Mouse (Mus musculus) spleen, adult 2 months (tissue): ENCODE results near the gene Scly. TPM values are rescaled to one million over a fixed set of nuclear protein-coding genes. Genes with fewer than 3 reads are reported as not detected.

ENCODE experiments used
- DNase-seq, 2 experiments: peaks; one replicate each; pipeline versions ENCODE4 v3.0.0 to v3.0.0-alpha.2; 2012 to 2021; ENCODE audit warnings: low spot score in 2 of 2, low read depth in 1 of 2
- H3K27ac ChIP-seq: fragments of 200-500 bp; 2 replicates; pipeline ENCODE4 v1.5.1; 2012; ENCODE audit warnings: low read length, inconsistent platforms; ENCODE audit not compliant: insufficient read depth
- H3K27me3 ChIP-seq: fragments of 200-500 bp; 2 replicates; pipeline ENCODE4 v1.6.1; 2012; ENCODE audit warnings: mild to moderate bottlenecking, moderate library complexity, low read length, inconsistent platforms; ENCODE audit not compliant: control insufficient read depth, insufficient read depth
- H3K36me3 ChIP-seq: fragments of 200-500 bp; 2 replicates; pipeline ENCODE4 v1.6.1; 2012; ENCODE audit warnings: mild to moderate bottlenecking, low read length, inconsistent platforms; ENCODE audit not compliant: control insufficient read depth, insufficient read depth
- H3K4me1 ChIP-seq: fragments of 200-500 bp; 2 replicates; pipeline ENCODE4 v1.6.1; 2011; ENCODE audit warnings: inconsistent platforms; ENCODE audit not compliant: control insufficient read depth, insufficient read depth, insufficient read length
- H3K4me3 ChIP-seq: fragments of 200-500 bp; 2 replicates; pipeline ENCODE4 v1.5.1; 2011; ENCODE audit warnings: mild to moderate bottlenecking, inconsistent platforms; ENCODE audit not compliant: insufficient read depth, insufficient read length; ENCODE audit errors: extremely low read depth
- CTCF ChIP-seq: fragments of 200-500 bp; IDR thresholded peaks from 2 replicates; pipeline ENCODE4 v1.5.1; 2011; ENCODE audit warnings: mild to moderate bottlenecking, inconsistent platforms; ENCODE audit not compliant: insufficient read depth, insufficient read length, insufficient replicate concordance; ENCODE audit errors: extremely low read depth
- POLR2A ChIP-seq: fragments of 200-500 bp; IDR thresholded peaks from 2 replicates; pipeline ENCODE4 v1.6.1; 2011; ENCODE audit warnings: low read depth, low read length, inconsistent platforms
- WGBS: fragments of 180-500 bp; shearing (Covaris S2); methylation state at CpG from one replicate; pipeline ENCODE4 v1.1.7; 2018; 5-methylcytosine and 5-hydroxymethylcytosine counted together
- polyA plus RNA-seq: library from polyadenylated mRNA; depleted of rRNA; stranded (reverse); fragments of >200 nt; gene quantifications from 2 replicates; pipeline ENCODE4 v1.2.3, GENCODE M21; 2012

Scly gene
- polyA plus RNA-seq, 1 experiment = 20.9 TPM

DNA sequence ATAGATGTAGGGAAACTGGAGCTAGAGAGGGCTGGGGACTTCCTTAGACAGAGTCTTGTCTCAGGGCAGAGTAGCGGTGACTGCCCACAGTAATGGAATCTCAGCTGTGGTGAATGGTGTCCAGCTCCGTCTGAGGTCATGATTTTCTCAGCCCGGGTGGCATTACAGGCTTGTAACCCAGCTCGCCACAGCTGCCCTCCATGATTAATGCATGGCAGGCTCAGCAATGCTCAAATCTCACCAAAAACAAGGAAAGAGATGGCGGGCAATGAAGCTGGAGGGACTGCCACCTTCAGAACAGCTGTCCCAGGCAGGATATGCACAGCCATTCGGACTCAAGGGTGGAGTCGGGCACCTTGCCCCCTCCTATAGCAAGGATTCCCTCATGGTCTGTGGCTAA lies 39.2 kb downstream of the Scly start:
- TF ChIP-seq POLR2A = no peak
- no peak for TF ChIP-seq CTCF
- Histone ChIP-seq H3K4me3 (no peak overlapping the region), H3K27me3 (no peaks in the 10 kb centered on the region), H3K36me3 (no peaks in the 10 kb centered on the region), H3K27ac (no peak overlapping the region), H3K4me1 (0 out of 2 replicates have a peak, but pooled peaks cover 5% of the 10 kb centered on the region)
- 84% methylated on average over 7 of the region's 7 CpGs for WGBS
- DNase-seq = no peak

DNA sequence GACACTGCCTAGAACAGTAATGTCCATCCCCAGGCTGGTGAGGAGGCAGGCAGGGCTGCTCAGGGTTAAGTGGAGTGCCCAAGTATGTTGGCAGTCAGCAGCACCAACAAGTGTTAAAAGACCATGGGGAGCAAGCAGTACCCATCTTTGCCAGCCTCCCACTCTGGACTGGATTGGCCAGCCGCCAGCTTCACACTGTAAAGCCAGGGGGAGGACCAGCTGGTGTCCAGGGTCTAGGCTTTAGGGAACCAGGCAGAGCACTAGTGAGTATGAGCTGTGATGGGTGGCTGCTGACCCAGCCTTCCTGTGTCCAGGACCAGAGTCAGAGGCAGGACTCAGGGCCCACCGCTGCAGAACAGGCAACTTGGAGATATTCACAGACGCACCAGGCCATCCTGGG lies 45.9 kb downstream of the Scly start:
- Histone ChIP-seq H3K4me3 (no peak overlapping the region), H3K27ac (no peak overlapping the region), H3K27me3 (peaks cover 12% of the 10 kb centered on the region), H3K36me3 (no peaks in the 10 kb centered on the region), H3K4me1 (peaks cover 12% of the 10 kb centered on the region)
- 80% methylated on average over 3 of the region's 3 CpGs for WGBS
- no peak for TF ChIP-seq POLR2A
- no peak for TF ChIP-seq CTCF
- no peak for DNase-seq

DNA sequence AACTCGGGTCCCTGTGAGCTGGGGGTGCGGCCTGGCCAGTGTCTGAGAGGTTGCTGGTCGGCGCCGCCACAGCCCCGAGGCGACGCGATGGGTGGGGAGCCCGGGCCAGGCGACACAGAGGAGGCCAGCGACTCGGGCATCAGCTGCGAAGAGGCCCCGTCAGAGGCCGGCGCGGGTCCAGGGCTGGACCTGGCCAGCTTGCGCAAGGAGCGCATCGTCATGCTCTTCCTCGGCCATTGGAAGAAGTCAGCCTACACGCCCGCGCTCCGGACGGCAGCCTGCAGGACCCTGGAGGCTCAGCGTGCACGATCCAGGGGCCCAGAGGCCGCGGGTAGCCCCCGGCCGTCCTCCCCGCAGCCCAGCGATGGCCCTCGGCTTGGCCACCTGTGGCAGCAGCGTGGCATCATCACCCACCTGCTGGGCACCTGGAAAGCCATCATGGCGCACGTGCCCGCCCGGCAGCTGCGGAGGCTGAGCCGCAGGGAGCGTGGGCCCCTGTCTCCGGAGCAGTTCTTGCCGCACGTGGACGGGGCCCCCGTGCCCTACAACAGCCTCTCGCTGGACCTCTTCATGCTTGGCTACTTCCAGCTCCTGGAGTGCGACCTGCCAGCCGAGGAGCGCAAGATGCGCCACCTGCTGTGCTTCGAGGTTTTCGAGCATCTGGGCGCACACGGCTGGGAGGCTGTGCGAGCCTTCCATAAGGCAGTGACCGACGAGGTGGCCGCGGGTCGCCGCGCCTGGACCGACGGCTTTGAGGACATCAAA lies 47.0 kb downstream of the Scly start:
- WGBS = 9% methylated on average over 63 of the region's 68 CpGs
- Histone ChIP-seq H3K4me1 (peaks cover 12% of the 10 kb centered on the region), H3K27me3 (peaks cover 12% of the 10 kb centered on the region), H3K4me3 (no peak overlapping the region), H3K36me3 (no peaks in the 10 kb centered on the region), H3K27ac (no peak overlapping the region)
- no peak for DNase-seq
- no peak for TF ChIP-seq CTCF
- no peak for TF ChIP-seq POLR2A

DNA sequence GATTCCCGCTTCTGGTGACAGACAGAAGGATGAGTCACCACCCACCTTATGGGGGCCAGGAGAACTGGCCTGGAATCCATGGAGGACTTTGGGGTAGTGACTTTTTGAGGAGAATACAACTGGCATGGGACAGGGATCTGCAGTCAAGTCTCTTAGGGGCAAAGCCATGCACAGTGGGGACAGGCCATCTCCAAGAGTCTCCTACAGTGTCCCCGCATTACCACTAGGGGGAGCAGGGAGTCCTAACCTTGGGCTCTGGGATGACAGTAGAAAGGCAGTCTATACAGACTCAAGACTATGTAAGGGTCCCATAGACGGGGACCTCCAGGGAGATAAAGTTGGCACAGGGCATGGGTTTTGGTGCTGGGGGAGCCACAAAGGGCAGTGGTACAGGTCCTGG lies 48.8 kb downstream of the Scly start:
- peak; percentile 21 to 52 for DNase-seq
- Histone ChIP-seq H3K27ac (no peak overlapping the region), H3K27me3 (peaks cover 12% of the 10 kb centered on the region), H3K4me1 (peaks cover 9% of the 10 kb centered on the region), H3K4me3 (no peak overlapping the region), H3K36me3 (no peaks in the 10 kb centered on the region)
- 35% methylated on average over 3 of the region's 3 CpGs for WGBS
- TF ChIP-seq CTCF = peak; percentile 75; the same call in 1 of the 2 replicates
- TF ChIP-seq POLR2A = no peak

DNA sequence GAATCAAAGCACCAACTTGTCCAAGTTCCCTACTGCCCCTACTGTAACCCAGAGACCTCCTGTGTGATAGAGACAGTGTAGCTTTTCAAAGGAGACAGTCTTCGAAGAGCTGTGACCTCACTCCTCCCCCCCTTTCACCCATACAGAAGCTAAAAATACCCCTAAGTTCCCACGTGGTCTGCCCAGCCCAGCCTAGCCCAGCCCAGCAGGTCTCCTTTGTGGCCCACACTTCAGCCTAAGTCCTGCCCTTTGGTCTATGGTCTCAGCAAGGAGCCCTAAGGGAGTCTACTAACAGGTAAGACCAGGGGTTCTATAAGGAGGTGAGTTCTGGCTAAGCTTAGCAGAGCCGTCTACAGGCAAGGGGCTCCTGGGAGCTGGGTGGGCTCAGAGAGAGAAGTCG lies 52.7 kb downstream of the Scly start, which contains the start of gene Klhl30:
Gene Klhl30 (plus strand): TSS at position 176 of the 400 bp plus-strand sequence.
- H3K27ac ChIP-seq = no peak within 1 kb of the TSS
- WGBS = 44% methylated on average over 4 of the region's 4 CpGs
- H3K4me3 ChIP-seq = no peak within 1 kb of the TSS
- no peak for DNase-seq
- no peaks in the 10 kb centered on the region for H3K27me3 ChIP-seq
- TF ChIP-seq POLR2A = no peak
- TF ChIP-seq CTCF = no peak
- no peaks in the 10 kb centered on the region for H3K4me1 ChIP-seq
- no peaks in the 10 kb centered on the region for H3K36me3 ChIP-seq

GRCm38 (mm10) chr1:91351249-91351648 lies 53.1 kb downstream of the Scly start:
- WGBS = 77% methylated on average over 3 of the region's 3 CpGs
- no peak for TF ChIP-seq POLR2A
- TF ChIP-seq CTCF = no peak
- Histone ChIP-seq H3K36me3 (no peaks in the 10 kb centered on the region), H3K27ac (no peak overlapping the region), H3K4me3 (no peak overlapping the region), H3K4me1 (no peaks in the 10 kb centered on the region), H3K27me3 (no peaks in the 10 kb centered on the region)
- no peak for DNase-seq

DNA sequence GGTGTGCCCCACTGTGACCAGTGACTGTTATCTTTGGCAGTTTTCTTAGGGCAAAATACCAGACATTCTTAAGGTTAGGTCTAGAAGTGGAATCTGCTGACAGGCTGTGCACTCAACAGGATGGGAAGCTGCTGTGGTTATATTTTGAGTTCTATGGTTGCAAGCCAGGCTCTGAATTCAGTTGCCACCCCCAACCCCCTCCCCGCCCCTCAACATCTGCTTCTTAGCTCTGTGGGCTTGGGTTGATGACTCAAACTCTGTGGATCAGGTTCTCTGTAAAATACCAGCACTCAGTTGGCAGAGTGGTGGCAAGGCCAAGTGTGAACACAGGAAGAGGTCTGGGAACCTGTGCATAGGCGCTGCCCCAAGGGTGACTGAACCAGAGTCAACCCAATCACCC lies 54.1 kb downstream of the Scly start:
- DNase-seq = no peak
- WGBS = 56% methylated on average over 2 of the region's 2 CpGs
- no peak for TF ChIP-seq CTCF
- TF ChIP-seq POLR2A = no peak

More for the DNA sequence above, 54.1 kb downstream of the Scly start:
- H3K4me1 ChIP-seq = no peaks in the 10 kb centered on the region
- H3K36me3 ChIP-seq = no peaks in the 10 kb centered on the region
- H3K27me3 ChIP-seq = no peaks in the 10 kb centered on the region
- no peak overlapping the region for H3K4me3 ChIP-seq
- no peak overlapping the region for H3K27ac ChIP-seq
